Mouse (Mus musculus): ENCODE measurements around the gene Olfr31. TPM values are rescaled to one million over a fixed set of nuclear protein-coding genes. Genes with fewer than 3 reads are reported as not detected.

Olfr31 gene
- not detected for total RNA-seq (2021)

DNA sequence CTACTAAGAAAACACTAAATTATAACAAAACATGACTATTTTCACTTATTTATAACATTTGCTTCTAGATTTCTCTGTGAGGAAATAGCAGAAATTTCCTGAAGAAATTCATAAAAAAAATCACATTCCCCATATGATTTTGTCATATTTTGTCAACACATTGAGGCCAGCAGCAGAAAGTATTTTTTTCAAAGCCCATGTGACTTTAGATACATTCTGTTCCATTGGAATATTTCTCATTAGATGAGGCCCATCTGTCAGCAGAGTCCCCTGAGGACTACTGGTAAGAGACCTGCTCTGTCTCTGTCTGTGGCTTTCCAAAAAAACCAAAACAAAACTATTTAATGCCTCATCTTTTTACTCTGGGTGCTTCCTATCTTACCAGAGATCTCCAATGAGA is at the start of gene Olfr31:
Gene Olfr31 (plus strand): TSS at position 301 of the 400 bp plus-strand sequence.
- no peak for DNase-seq (ENCODE audit: extremely low spot score in 1 of 2, low spot score in 1 of 2)

DNA sequence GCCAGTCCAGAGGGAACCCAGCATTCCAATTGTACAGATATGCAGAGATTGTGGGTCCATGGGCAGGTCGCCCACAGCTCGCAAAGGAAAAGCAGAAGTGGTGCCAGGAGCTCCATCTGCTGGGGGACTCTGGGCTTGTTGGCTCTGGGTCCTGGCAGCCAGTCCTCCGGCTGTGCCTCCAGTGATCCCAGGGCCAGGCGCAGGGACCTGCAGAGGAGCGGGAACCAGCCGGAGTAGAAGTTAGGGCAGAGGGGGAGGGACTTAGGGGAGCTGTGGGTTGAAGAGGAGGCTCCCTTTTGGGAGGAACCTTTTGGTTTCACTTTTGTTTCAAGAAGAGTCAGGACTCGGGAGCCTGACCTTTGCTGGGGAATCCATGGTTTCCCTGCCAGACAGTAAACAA is 28.2 kb upstream of the Olfr31 start:
- peak in 1 of 2 experiments; percentile 17 for DNase-seq (ENCODE audit: extremely low spot score in 1 of 2, low spot score in 1 of 2)

DNA sequence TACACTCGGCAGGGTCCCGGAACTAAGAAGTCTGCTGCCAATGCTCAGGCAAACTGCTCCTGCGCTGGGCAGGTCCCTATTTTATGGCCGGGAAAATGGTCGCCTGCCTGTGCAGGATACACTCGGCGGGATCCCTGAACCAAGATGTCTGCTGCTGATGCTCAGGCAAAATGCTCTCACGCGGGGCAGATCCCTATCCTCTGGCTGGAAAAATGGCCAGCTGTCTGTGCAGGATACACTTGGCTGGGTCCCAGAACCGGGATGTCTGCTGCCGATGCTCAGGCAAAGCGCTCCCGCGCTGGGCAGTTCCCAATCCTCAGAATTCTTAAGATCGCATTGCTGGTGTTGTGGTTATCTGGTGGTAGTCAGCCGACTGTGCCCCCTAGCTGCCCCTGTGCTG is 13.7 kb upstream of the Olfr31 start:
- no peak for DNase-seq (ENCODE audit: extremely low spot score in 1 of 2, low spot score in 1 of 2)

DNA sequence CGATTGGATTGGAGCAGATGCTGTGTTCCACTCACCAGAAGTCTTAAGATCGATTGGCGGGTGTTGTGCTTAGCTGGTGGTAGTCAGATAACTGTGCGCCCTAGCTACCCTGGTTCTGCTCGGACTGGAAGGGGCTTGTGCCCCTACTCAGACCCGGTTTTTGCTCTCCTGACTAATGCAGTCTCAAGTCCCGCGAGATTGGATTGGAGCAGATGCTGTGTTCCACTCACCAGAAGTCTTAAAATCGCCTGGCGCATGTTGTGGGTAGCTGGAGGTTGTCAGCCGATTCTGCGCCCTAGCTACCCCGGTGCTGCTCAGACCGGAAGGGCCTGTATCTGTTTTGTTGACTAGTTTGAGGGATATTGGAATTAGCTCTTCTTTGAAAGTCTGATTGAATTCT is 13.2 kb upstream of the Olfr31 start:
- no peak for DNase-seq (ENCODE audit: extremely low spot score in 1 of 2, low spot score in 1 of 2)

GRCm38 (mm10) chr14:14345113-14345871 is 22.7 kb downstream of the Olfr31 start:
- DNase-seq (ENCODE audit: extremely low spot score in 1 of 2, low spot score in 1 of 2): peak; percentile 63 to 72

GRCm38 (mm10) chr14:14345948-14346812 is 23.6 kb downstream of the Olfr31 start, which contains the start of gene Il3ra:
Gene Il3ra, plus strand, starts transcription at chr14:14346275.
- DNase-seq (ENCODE audit: extremely low spot score in 1 of 2, low spot score in 1 of 2): peak; percentile 54 to 60

GRCm38 (mm10) chr14:14346813-14347100 is 24.1 kb downstream of the Olfr31 start:
- DNase-seq (ENCODE audit: extremely low spot score in 1 of 2, low spot score in 1 of 2): peak in 1 of 2 experiments; percentile 24

GRCm38 (mm10) chr14:14347151-14347835 is 24.7 kb downstream of the Olfr31 start:
- peak; percentile 30 to 38 for DNase-seq (ENCODE audit: extremely low spot score in 1 of 2, low spot score in 1 of 2)

- DNase-seq (ENCODE audit: extremely low spot score in 1 of 2, low spot score in 1 of 2): peak; percentile 19 to 31
These were observed 25.4 kb downstream of the Olfr31 start for GRCm38 (mm10) chr14:14347836-14348621.

DNA sequence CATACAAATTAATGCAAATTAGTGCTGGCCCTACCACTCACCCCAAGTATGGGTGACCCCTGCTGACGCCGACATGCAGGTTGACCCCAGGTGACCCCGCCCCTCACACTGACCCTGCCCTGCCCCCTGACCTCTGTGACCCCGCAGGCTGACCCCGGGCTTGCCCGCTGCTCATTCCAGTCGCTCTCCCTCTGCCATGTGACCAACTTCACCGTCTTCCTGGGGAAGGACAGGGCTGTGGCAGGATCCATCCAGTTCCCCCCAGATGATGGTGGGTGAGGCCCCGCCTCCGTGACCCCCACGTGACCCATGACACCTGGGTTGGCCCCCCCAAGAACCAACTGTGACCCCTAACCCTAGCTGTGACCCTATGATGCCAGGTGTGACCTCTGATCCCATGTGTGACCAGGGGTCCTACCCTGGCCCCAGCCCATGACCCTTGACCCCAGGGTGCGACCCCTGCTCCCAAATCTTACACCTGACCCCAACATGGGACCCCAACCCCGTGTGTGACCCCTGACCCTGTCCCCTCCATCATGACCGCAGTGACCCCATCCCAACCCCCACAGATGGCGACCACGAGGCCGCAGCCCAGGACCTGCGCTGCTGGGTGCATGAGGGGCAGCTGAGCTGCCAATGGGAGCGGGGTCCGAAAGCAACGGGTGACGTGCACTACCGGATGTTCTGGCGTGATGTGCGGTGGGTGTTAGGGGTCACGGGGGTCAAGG is 26.2 kb downstream of the Olfr31 start:
- DNase-seq (ENCODE audit: extremely low spot score in 1 of 2, low spot score in 1 of 2): peak; percentile 16 to 20

GRCm38 (mm10) chr14:14349485-14350262 is 27.0 kb downstream of the Olfr31 start:
- DNase-seq (ENCODE audit: extremely low spot score in 1 of 2, low spot score in 1 of 2): no peak

- DNase-seq (ENCODE audit: extremely low spot score in 1 of 2, low spot score in 1 of 2): no peak
These were observed 27.9 kb downstream of the Olfr31 start for GRCm38 (mm10) chr14:14350263-14351147.

DNA sequence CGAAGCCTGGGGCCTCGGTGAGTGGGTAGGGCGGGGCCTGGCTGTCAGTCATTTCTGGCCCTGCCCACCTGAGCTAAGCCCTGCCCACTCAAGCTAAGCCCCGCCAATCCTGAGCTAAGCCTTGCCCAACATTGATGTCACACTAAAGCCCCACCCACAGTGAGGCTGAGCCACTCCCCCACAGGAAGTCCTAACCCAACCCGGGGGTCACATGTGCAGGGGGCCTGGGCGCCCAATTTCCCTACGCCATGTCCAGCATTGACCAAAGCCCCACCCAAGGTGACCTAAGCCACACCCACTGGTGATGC is 28.5 kb downstream of the Olfr31 start:
- DNase-seq (ENCODE audit: extremely low spot score in 1 of 2, low spot score in 1 of 2): no peak

DNA sequence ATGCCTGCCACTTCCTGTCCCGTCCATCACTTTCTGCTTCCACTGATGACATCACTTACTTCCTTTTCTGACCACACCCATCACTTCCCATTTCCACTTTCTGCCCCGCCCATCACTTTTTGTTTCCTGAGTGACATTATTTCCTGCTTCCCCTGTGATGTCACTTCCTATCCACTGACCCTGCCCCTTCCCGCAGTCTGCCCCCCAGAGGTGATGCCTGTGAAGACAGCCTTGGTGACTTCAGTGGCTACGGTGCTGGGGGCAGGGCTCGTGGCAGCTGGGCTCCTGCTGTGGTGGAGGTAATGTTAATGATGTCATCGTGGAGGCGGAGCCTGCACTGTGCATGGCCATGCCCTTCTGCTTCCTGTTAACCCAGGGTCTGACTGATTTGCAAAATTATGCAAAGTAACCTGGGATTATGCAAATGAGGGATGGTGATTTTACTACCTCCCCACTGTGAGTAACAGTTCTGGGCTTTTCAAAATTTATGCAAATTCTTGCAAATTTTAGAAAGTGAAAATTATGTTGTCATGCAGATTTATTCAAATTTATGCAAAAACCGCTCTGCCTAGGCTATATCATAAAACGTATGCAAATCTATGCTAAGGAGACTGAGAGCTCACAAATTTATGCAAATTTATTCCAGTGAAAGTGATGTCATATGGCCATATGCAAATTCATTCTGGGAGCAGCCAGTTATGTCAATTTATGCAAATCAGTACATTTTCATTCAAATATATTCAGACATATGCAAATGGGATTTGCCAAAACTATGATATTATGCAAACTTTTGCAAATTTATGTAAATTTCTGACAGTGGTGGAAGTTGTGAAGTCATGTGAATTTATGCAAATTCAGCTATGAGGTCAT is 29.3 kb downstream of the Olfr31 start:
- no peak for DNase-seq (ENCODE audit: extremely low spot score in 1 of 2, low spot score in 1 of 2)

- DNase-seq (ENCODE audit: extremely low spot score in 1 of 2, low spot score in 1 of 2): no peak
These were observed 30.0 kb downstream of the Olfr31 start for GRCm38 (mm10) chr14:14352606-14353005.

DNA sequence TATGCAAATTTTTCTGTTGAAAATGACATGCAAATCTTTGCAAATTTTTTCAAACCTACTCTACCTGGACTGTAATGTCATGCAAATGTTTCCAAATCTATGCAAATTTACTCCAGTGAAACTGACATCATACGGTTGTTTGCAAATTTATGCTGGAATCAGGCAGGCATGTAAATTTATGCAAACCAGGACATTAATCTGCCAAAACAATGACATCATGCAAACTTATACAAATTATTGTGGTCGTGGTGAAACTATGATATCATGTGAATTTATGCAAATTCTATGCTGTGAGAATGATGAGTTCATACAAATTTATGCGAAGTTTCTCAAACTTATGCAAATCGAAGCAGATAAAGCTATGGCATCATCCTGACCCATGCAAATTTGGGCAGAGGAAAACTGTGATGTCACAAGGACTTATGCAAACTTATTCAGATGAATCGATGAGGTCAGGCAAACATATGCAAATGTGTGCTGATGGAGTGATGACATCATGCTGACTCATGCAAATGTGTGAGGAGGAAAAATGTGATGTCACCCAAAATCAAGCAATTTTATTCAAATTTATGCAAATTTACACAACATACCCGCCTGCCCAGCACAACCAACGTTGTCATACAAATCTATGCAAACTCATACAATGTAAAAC is 30.6 kb downstream of the Olfr31 start:
- DNase-seq (ENCODE audit: extremely low spot score in 1 of 2, low spot score in 1 of 2): no peak
